In genomic region chr4:132332880-132333279, GRCm38 (mm10) we compare ENCODE assay signal across 12 mouse cellular contexts.
"Had no signal": no experiment of that assay in that cellular context is flagged by ENCODE, and none has a peak within 500 bp of the region (broad histone marks: within the 10 kb centered on the region; RNA-seq: fewer than 3 reads in every experiment).

No protein-coding gene starts in this region.

- H3K27me3 ChIP-seq: lung, embryonic 15.5 days; megakaryocyte, embryonic 14.5 days; midbrain, embryonic 15.5 days; neural tube, embryonic 12.5 days had no signal

- DNase-seq: lung, postnatal 14 days; thymus, adult 18-20 months; thymus, postnatal 14 days had no signal

- H3K4me2 ChIP-seq: liver, embryonic 11.5 days; lung, embryonic 15.5 days; midbrain, embryonic 11.5 days; midbrain, embryonic 15.5 days; neural tube, embryonic 12.5 days had no signal

- H3K4me3 ChIP-seq: layer of hippocampus, adult 2 months; lung, embryonic 15.5 days; megakaryocyte, embryonic 14.5 days; midbrain, embryonic 15.5 days; neural tube, embryonic 12.5 days had no signal

- ATAC-seq: intestine, postnatal 0 days; midbrain, embryonic 15.5 days had no signal

- H3K27ac ChIP-seq: layer of hippocampus, adult 2 months; lung, embryonic 15.5 days; macrophage; midbrain, embryonic 15.5 days; neural tube, embryonic 12.5 days had no signal

- H3K9ac ChIP-seq: lung, embryonic 15.5 days; midbrain, embryonic 15.5 days; neural tube, embryonic 12.5 days had no signal

- H3K9me3 ChIP-seq: lung, embryonic 15.5 days; megakaryocyte, embryonic 14.5 days; midbrain, embryonic 15.5 days; neural tube, embryonic 12.5 days had no signal
